Mouse (Mus musculus) layer of hippocampus, adult 9-10 months (tissue): Measurements from ENCODE around the gene Abcg1.

Experiments used
- DNase-seq: peaks from one replicate; pipeline ENCODE4 v3.0.0; 2022; ENCODE audit warnings: low spot score

Abcg1 gene

GRCm38 (mm10) chr17:31042751-31043150 is 14.7 kb upstream of the Abcg1 start:
- DNase-seq: no peak

- DNase-seq: no peak
Measured at GRCm38 (mm10) chr17:31057891-31058744, 643 bp downstream of the Abcg1 start.

GRCm38 (mm10) chr17:31058745-31059085 is 1.2 kb downstream of the Abcg1 start:
- DNase-seq: no peak

- DNase-seq: no peak
Measured at GRCm38 (mm10) chr17:31060196-31060587, 2.7 kb downstream of the Abcg1 start.

- no peak for DNase-seq
Measured at GRCm38 (mm10) chr17:31060588-31061345, 3.3 kb downstream of the Abcg1 start.

GRCm38 (mm10) chr17:31061346-31062095 is 4.0 kb downstream of the Abcg1 start:
- DNase-seq: no peak

- DNase-seq: no peak
Measured at GRCm38 (mm10) chr17:31066058-31066457, 8.6 kb downstream of the Abcg1 start.

- no peak for DNase-seq
Measured at GRCm38 (mm10) chr17:31067051-31067450, 9.6 kb downstream of the Abcg1 start.

GRCm38 (mm10) chr17:31069121-31069520 is 11.6 kb downstream of the Abcg1 start:
- DNase-seq: no peak

- DNase-seq: no peak
Measured at GRCm38 (mm10) chr17:31069845-31070244, 12.4 kb downstream of the Abcg1 start.

- no peak for DNase-seq
Measured at GRCm38 (mm10) chr17:31070403-31071185, 13.1 kb downstream of the Abcg1 start.

GRCm38 (mm10) chr17:31071421-31072301 is 14.2 kb downstream of the Abcg1 start:
- no peak for DNase-seq

- DNase-seq: no peak
Measured at GRCm38 (mm10) chr17:31072872-31073271, 15.4 kb downstream of the Abcg1 start.

GRCm38 (mm10) chr17:31073273-31074052 is 16.0 kb downstream of the Abcg1 start:
- DNase-seq: no peak

- no peak for DNase-seq
Measured at GRCm38 (mm10) chr17:31074053-31074590, 16.6 kb downstream of the Abcg1 start.

GRCm38 (mm10) chr17:31074666-31075065 is 17.2 kb downstream of the Abcg1 start:
- no peak for DNase-seq

- no peak for DNase-seq
Measured at GRCm38 (mm10) chr17:31075471-31075870, 18.0 kb downstream of the Abcg1 start.

- no peak for DNase-seq
Measured at GRCm38 (mm10) chr17:31077561-31077960, 20.1 kb downstream of the Abcg1 start.

- no peak for DNase-seq
Measured at GRCm38 (mm10) chr17:31078581-31078980, 21.1 kb downstream of the Abcg1 start.
